Mouse (Mus musculus) megakaryocyte, embryonic 14.5 days (primary cell): ENCODE measurements around the gene Kif3c.

Experiments
- FLI1 ChIP-seq: IDR thresholded peaks from 2 replicates; pipeline ENCODE4 v1.6.1; 2012; ENCODE audit warnings: low read length, inconsistent platforms, mixed read lengths
- GATA1 ChIP-seq: IDR thresholded peaks from 3 replicates; pipeline ENCODE4 v1.6.1; 2012; ENCODE audit warnings: mixed read lengths, low read length, inconsistent platforms, borderline replicate concordance

- TF ChIP-seq GATA1 (no peak), FLI1 (no peak)
Measured at GRCm38 (mm10) chr12:3377755-3378154, 12.8 kb downstream of the Kif3c start.
